Mouse (Mus musculus) E14TG2a.4 (cell line): Measurements from ENCODE around the gene H2afy.

Source experiments
- H3K27me3 ChIP-seq: 2 replicates; pipeline ENCODE4 v1.6.1; 2014; ENCODE audit warnings: low read length, control low read depth; ENCODE audit not compliant: insufficient read depth
- H3K36me3 ChIP-seq: 2 replicates; pipeline ENCODE4 v1.6.1; 2014; ENCODE audit warnings: low read length, control low read depth; ENCODE audit not compliant: insufficient read depth
- H3K4me1 ChIP-seq: replicated peaks from 2 replicates; pipeline ENCODE4 v1.6.1; 2014; ENCODE audit warnings: low read depth, low read length, control low read depth
- H3K4me3 ChIP-seq: replicated peaks from 2 replicates; pipeline ENCODE4 v1.5.1; 2014; ENCODE audit warnings: mild to moderate bottlenecking, low read length
- H3K9me3 ChIP-seq: 2 replicates; pipeline ENCODE4 v1.6.1; 2014; ENCODE audit warnings: low read length, control low read depth
- CTCF ChIP-seq: conservative IDR thresholded peaks from 2 replicates; pipeline ENCODE4 v1.5.1; 2014; ENCODE audit warnings: low read length
- NANOG ChIP-seq: IDR thresholded peaks from 2 replicates; pipeline ENCODE4 v1.6.1; 2014; ENCODE audit warnings: borderline replicate concordance, low read length, mixed read lengths
- POU5F1 ChIP-seq: IDR thresholded peaks from 2 replicates; pipeline ENCODE4 v1.6.1; 2014; ENCODE audit warnings: low read length, borderline replicate concordance

Gene H2afy

DNA sequence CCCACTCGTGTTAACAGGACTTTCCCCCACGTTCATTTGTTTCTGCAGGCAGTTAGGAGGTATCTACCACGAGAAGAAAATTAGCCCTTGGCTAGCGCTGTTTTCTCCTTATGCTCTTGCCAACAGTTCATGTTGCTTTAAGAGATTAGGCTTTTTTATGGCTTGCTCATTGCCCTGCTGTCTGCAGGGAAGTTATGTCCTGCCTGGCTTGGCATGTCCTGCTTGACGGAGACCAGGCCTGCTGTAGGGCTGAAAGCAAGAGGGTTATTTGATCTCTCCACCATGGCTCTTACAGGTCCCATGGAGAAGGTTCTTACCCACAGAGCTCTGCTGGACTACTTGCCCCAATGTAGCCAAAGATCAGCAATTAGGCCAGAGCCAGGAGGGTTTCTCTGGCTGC is 18.9 kb upstream of the H2afy start:
- peaks cover 28% of the 10 kb centered on the region for H3K4me1 ChIP-seq
- no peaks in the 10 kb centered on the region for H3K36me3 ChIP-seq
- no peak overlapping the region for H3K4me3 ChIP-seq
- TF ChIP-seq CTCF (no peak), NANOG (no peak), POU5F1 (no peak)
- H3K9me3 ChIP-seq, result no peaks in the 10 kb centered on the region
- H3K27me3 ChIP-seq, result peaks cover 47% of the 10 kb centered on the region

DNA sequence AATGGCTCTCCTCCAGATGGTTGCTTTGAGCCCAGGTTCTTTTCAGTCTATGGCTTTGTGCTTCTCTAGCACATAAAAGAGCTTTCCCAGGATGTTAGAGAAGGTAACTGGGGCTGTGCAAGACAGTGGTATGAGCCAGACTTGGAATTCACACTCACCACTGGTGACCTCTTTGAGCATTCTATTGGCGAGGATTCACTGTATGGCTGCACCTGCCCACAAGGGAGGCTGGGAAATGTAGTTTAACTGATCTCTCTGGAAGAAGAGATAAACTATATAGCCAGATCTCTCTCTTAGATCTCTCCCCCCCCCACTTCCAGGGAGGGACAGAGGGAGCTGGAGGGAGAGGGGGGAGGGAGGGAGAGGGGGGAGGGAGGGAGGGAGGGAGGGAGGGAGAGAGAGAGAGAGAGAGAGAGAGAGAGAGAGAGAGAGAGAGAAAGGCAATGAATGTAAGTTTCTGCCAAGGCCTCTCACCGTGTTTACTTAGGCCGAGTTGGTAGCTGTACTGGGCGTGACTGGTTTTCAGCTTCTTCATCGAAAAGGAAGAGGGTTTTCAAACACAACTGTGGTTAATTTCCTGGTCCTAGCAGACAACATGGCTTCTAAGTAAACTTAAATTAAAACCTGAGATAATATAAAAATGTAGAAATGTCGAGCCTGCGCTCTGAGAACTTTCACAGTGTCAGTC is 16.8 kb upstream of the H2afy start:
- Histone ChIP-seq H3K4me3 (no peak overlapping the region), H3K9me3 (no peaks in the 10 kb centered on the region), H3K4me1 (peaks cover 15% of the 10 kb centered on the region), H3K36me3 (no peaks in the 10 kb centered on the region), H3K27me3 (peaks cover 47% of the 10 kb centered on the region)
- no peak for TF ChIP-seq POU5F1

DNA sequence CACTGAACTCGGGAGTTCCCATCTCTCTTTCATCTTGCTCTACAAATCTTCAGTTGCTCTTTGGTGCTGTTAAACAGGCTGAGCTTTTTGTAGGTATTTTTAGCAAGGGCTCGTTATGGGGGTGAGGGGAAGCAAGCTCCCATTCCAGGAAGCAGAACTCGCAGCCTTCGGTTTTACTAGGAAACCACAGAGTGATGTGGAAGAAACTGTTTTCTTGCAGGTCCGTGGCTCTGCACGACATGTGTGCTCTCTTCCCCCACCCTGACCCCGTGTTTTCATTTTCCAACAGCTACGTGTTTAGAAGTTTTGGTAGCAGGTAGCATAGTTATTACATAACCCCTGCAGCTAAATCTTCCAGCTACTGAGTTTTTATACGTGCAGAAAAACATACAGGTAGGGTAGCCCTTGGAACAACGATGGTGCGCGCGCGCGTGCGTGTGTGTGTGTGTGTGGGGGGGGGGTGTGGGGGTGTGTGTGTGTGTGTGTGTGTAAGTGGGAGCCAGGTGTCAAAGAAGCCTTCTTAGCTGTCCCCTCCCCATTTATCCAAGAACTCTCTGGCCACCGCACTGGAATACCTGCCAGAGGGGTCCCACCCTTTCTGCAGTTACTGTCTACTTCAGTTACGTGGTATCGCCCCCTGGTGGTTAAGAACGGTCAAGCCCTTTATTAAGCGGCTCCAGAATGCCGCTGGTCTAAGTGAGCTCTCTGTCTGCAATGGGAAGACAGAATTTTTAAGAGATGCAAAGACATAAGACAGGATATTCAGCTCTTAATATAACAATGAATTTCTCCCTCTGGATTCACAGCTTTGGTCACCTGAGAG is 15.5 kb upstream of the H2afy start:
- no peak overlapping the region for H3K4me3 ChIP-seq
- no peaks in the 10 kb centered on the region for H3K9me3 ChIP-seq
- peaks cover 40% of the 10 kb centered on the region for H3K27me3 ChIP-seq
- TF ChIP-seq NANOG (no peak), CTCF (peak; percentile 84)
- peaks cover 28% of the 10 kb centered on the region for H3K4me1 ChIP-seq
- H3K36me3 ChIP-seq, result no peaks in the 10 kb centered on the region

DNA sequence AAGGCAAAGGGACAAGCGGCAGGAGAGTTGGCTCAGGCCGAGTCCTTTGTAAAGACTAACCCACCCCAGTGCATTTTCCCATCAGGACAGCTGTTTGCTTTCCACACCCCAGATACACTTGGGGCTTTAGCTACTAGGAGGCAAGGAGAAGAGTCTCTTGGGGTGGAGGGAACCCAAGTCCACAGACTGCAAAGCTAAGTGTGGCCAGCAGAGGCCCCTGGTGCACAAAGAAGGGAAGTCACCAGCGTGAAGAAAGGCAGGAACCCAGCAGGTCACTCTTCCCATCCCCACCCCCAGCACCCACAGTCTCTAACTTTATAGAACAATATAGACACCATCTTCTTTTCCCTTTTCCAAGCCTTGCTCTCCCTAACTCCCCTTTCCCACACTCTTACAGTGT is 9.4 kb upstream of the H2afy start:
- peak; percentile 51 for TF ChIP-seq CTCF
- TF ChIP-seq NANOG, result no peak
- no peak for TF ChIP-seq POU5F1
- H3K9me3 ChIP-seq, result no peaks in the 10 kb centered on the region
- H3K4me1 ChIP-seq, result peaks cover 68% of the 10 kb centered on the region

DNA sequence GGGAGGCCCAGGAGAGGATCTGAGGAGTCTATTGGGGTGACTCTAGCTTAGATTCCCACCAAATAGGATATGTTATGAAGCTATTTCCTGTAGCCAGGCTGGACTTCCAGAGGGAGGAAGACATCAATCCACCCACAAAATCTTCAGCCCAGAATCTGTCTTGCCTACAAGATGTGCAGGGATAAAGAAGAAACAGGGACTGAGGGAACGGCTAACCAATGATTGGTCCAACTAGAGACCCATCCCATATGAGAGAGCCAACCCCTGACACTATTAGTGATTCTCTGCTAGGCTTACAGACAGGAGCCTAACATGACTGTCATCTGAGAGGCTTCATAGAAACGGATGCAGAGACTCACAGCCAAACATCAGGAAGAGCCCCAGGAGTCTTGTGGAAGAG is 7.9 kb upstream of the H2afy start:
- Histone ChIP-seq H3K4me3 (peak overlapping the region; percentile 45; the same call in 1 of the 2 replicates), H3K4me1 (peaks cover 82% of the 10 kb centered on the region), H3K27me3 (peaks cover 9% of the 10 kb centered on the region), H3K9me3 (no peaks in the 10 kb centered on the region), H3K36me3 (no peaks in the 10 kb centered on the region)
- no peak for TF ChIP-seq POU5F1
- TF ChIP-seq NANOG, result no peak
- TF ChIP-seq CTCF, result no peak

More for the DNA sequence above, 9.4 kb upstream of the H2afy start:
- H3K4me3 ChIP-seq, result 0 out of 2 replicates have a peak overlapping the region, but pooled peaks have one; percentile 13
- peaks cover 15% of the 10 kb centered on the region for H3K27me3 ChIP-seq
- H3K36me3 ChIP-seq, result no peaks in the 10 kb centered on the region

DNA sequence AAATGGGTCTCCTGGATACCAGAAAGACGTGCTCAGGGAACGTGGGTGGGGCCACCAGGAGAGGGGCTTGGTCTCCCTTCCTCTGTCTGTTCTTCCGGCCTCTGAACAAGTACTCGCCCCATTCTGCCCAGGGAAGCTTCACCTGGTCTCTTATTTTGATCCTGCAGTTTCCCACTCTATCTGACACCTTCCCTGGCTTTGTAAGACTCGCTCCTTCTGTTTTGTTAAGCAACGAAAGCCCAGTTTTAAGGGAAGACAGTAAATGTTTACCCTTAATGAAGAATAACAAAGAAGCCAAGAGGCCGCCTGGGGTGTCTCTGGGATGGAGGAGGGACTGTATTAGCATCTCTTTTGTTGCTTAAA is 7.0 kb upstream of the H2afy start:
- Histone ChIP-seq H3K36me3 (no peaks in the 10 kb centered on the region), H3K9me3 (no peaks in the 10 kb centered on the region), H3K4me1 (peaks cover 88% of the 10 kb centered on the region), H3K4me3 (peak overlapping the region; percentile 57), H3K27me3 (peaks cover 9% of the 10 kb centered on the region; the same call in 1 of the 2 replicates)
- peak; percentile 90 for TF ChIP-seq NANOG
- no peak for TF ChIP-seq CTCF

DNA sequence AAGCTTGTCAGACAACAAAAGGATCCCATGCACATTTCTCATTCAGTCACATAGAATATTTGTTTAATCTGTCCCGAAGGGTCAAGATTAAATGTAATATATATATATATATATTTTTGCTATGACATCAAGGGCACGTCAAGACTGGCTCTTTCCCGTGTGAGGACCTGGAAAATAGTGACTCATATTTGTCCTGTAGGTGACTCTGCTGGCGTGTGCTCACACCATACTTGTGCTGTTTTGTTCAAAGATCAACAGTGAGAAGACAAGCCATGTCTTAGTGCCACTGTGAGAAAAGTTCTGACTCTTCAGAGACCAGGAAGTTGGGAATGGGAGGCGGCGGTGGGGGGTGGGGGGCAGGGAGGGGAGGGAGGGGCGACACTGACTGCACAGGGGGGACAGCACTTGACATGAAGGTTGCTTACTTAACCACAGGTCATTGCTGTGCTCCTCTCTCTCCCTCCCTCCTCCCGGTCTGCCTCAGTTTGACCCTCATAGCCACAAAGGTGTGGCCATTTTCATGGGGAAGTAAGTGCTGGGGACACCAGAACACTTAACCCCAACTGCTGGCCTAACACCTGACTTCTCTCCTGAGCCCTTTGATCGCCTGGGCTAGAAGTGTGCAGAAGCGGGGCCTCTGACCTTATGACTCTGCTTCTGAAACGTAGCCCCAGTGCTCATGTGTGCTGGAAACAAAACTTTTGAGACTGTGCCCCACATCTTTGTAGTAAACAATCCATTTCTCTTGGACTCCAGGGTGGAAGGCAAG is 6.4 kb upstream of the H2afy start:
- H3K9me3 ChIP-seq, result no peaks in the 10 kb centered on the region
- peaks cover 9% of the 10 kb centered on the region; the same call in 1 of the 2 replicates for H3K27me3 ChIP-seq
- H3K4me3 ChIP-seq, result peak overlapping the region; percentile 57
- TF ChIP-seq CTCF, result no peak
- TF ChIP-seq POU5F1, result no peak
- TF ChIP-seq NANOG, result no peak
- H3K4me1 ChIP-seq, result peaks cover 88% of the 10 kb centered on the region
- H3K36me3 ChIP-seq, result no peaks in the 10 kb centered on the region

DNA sequence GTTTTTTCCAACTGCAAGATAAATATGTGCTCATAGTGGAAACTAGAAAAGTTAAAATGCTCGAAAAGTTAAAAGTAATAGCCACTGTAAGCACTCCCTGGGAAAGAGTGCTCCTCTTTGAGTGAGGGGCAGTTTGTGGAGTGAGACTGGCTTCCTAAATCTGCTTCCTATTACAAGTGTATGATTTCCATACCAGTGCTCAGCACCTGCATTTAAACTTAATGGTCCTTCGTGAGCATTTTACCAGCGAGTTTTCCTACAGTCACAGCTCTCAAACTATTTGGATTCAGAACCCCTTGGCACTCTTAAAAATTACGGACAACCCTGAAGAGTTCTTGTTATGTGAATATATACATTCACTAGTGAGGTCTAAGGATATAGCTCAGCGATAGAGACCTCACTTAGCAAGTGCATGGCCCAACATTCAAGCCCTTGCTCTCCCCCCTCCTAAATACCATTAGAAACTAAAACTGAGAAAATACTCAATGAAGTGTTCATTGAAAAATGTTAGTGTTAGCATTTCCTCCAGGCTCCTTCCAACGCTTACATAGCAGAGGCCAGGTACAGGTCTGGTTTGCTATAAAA is 3.1 kb upstream of the H2afy start:
- TF ChIP-seq CTCF, result no peak
- no peak for TF ChIP-seq NANOG
- TF ChIP-seq POU5F1, result no peak

More for the DNA sequence above, 3.1 kb upstream of the H2afy start:
- no peaks in the 10 kb centered on the region for H3K36me3 ChIP-seq
- H3K4me1 ChIP-seq, result peaks cover 74% of the 10 kb centered on the region
- no peaks in the 10 kb centered on the region for H3K9me3 ChIP-seq
- H3K27me3 ChIP-seq, result peaks cover 7% of the 10 kb centered on the region
- no peak overlapping the region for H3K4me3 ChIP-seq
